In the genomic region with DNA sequence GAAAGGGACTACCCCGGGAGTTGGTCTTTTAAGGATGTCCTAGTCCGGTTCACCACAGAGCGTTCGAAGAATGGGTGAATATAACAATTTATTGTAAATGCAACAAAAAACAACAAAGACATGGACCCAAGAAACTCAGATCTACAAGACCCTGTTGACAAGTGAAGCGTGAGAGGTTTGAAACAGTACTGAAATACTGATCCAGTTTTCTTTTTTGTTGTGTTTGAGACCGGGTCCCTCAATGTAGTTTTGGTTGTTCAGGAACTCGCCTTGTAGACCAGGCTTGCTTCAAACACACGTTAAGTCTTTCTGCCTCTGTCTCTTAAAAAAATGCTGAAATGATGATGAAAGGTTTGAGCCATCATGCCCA, we compare ENCODE assay signal across 8 mouse cellular contexts. TPM values are rescaled to one million over a fixed set of nuclear protein-coding genes. Genes with fewer than 3 reads are reported as not detected.
DNase-seq lines count a peak whose midpoint lies in the region; ATAC-seq and TF ChIP-seq lines count a peak whose summit lies in the region.

No protein-coding gene starts in this region.

- peak overlapping the region; percentile 89 for H3K4me3 ChIP-seq in heart, embryonic 10.5 days
- H3K4me3 ChIP-seq in C2C12 (ENCODE audit: insufficient read depth, poor library complexity, severe bottlenecking): peak overlapping the region; percentile 71
- H3K4me3 ChIP-seq in forebrain, embryonic 12.5 days (replicated peaks): peak overlapping the region; percentile 70
- H3K4me3 ChIP-seq in liver, embryonic 14.5 days (ENCODE audit: insufficient read depth in 1 of 2, low read depth in 2 of 2, low read length in 2 of 2): peak overlapping the region; percentile 96 to 97

- peak overlapping the region; percentile 47 for H3ac ChIP-seq in C2C12 (ENCODE audit: control insufficient read depth, insufficient read length, low read depth)

- H3K27ac ChIP-seq in heart, embryonic 10.5 days: peak overlapping the region; percentile 95
- H3K27ac ChIP-seq in forebrain, embryonic 12.5 days: no peak overlapping the region
- H3K27ac ChIP-seq in liver, embryonic 14.5 days: peak overlapping the region; percentile 82

- H3K9me3 ChIP-seq in heart, embryonic 10.5 days: no peaks in the 10 kb centered on the region
- no peaks in the 10 kb centered on the region for H3K9me3 ChIP-seq in forebrain, embryonic 12.5 days
- H3K9me3 ChIP-seq in liver, embryonic 14.5 days (ENCODE audit: control insufficient read depth, low read length): no peaks in the 10 kb centered on the region

- H3K4me1 ChIP-seq in heart, embryonic 10.5 days: peaks cover 10% of the 10 kb centered on the region; the same call in 1 of the 2 replicates
- H3K4me1 ChIP-seq in forebrain, embryonic 12.5 days: peaks cover 17% of the 10 kb centered on the region
- peaks cover 8 to 14% of the 10 kb centered on the region in 2 experiments; a peak in 3 of 4 replicates for H3K4me1 ChIP-seq in liver, embryonic 14.5 days (replicated peaks; ENCODE audit: control insufficient read depth in 2 of 2, insufficient read depth in 2 of 2, low read length in 1 of 2)

- H3K27me3 ChIP-seq in heart, embryonic 10.5 days (ENCODE audit: insufficient read depth, poor library complexity, severe bottlenecking): no peaks in the 10 kb centered on the region
- H3K27me3 ChIP-seq in C2C12 (ENCODE audit: control insufficient read depth, insufficient read depth, insufficient read length): no peaks in the 10 kb centered on the region
- H3K27me3 ChIP-seq in forebrain, embryonic 12.5 days: no peaks in the 10 kb centered on the region
- H3K27me3 ChIP-seq in liver, embryonic 14.5 days (ENCODE audit: control insufficient read depth, insufficient read depth, low read length): no peaks in the 10 kb centered on the region

- 20% methylated on average over 8 of the region's 8 CpGs for WGBS in heart, embryonic 10.5 days
- WGBS in forebrain, embryonic 12.5 days: 29% methylated on average over 8 of the region's 8 CpGs
- 8% methylated on average over 8 of the region's 8 CpGs for WGBS in liver, embryonic 14.5 days (ENCODE audit: insufficient replicate concordance)

- no peak for TF ChIP-seq CTCF in C2C12 (IDR thresholded peaks at IDR 0.05; ENCODE audit: control insufficient read depth, insufficient read depth, insufficient read length)
- no peak for TF ChIP-seq CTCF in liver, embryonic 14.5 days (IDR thresholded peaks at IDR 0.05; ENCODE audit: low read depth)

- H3K79me2 ChIP-seq in C2C12 (ENCODE audit: control insufficient read depth, insufficient read depth): peaks cover 51% of the 10 kb centered on the region

- H3K4me2 ChIP-seq in forebrain, embryonic 12.5 days: peak overlapping the region; percentile 72
- peak overlapping the region; percentile 85 for H3K4me2 ChIP-seq in liver, embryonic 14.5 days (ENCODE audit: low read depth)

- TF ChIP-seq EP300 in liver, embryonic 14.5 days (IDR thresholded peaks at IDR 0.05; ENCODE audit: low read depth): no peak

- peaks cover 31% of the 10 kb centered on the region for H3K79me3 ChIP-seq in C2C12 (ENCODE audit: low read depth)

- no peak for DNase-seq in heart, embryonic 10.5 days (ENCODE audit: low spot score)
- no peak for DNase-seq in heart, adult 9 months (ENCODE audit: low spot score in 2 of 2)
- DNase-seq in liver, embryonic 14.5 days (ENCODE audit: low read depth in 3 of 3, low spot score in 3 of 3): peak in 1 of 3 experiments; percentile 29
- no peak for DNase-seq in frontal cortex, postnatal 25 days (ENCODE audit: low spot score in 2 of 2)
- DNase-seq in thymus, postnatal 36 days: no peak

- H3K9ac ChIP-seq in forebrain, embryonic 12.5 days: peak overlapping the region; percentile 82
- peak overlapping the region; percentile 94 for H3K9ac ChIP-seq in liver, embryonic 14.5 days (replicated peaks)

- ATAC-seq in forebrain, embryonic 12.5 days (ENCODE audit: low FRiP score): no peak
- no peak for ATAC-seq in liver, embryonic 14.5 days (ENCODE audit: insufficient read depth)
- ATAC-seq in activated CD4-positive, CD25-positive, alpha-beta regulatory T cell, adult 4 months: no peak

- H3K36me3 ChIP-seq in heart, embryonic 10.5 days: peaks cover 40% of the 10 kb centered on the region
- H3K36me3 ChIP-seq in C2C12 (ENCODE audit: control insufficient read depth, insufficient read depth): peaks cover 56% of the 10 kb centered on the region
- peaks cover 30% of the 10 kb centered on the region for H3K36me3 ChIP-seq in forebrain, embryonic 12.5 days (replicated peaks)
- H3K36me3 ChIP-seq in liver, embryonic 14.5 days (replicated peaks; ENCODE audit: control insufficient read depth, insufficient read depth, low read depth): peaks cover 33% of the 10 kb centered on the region

TF ChIP-seq in C2C12, 6 proteins besides CTCF, POLR2A, EP300 and RAD21:
- no peak for TF ChIP-seq FOSL1 (IDR thresholded peaks at IDR 0.05; ENCODE audit: insufficient read depth, low read length, poor library complexity, severe bottlenecking)
- no peak for TF ChIP-seq MYOG (IDR thresholded peaks at IDR 0.05; ENCODE audit: control insufficient read depth, extremely low read depth, insufficient read length)
- no peak for TF ChIP-seq CEBPB (IDR thresholded peaks at IDR 0.05; ENCODE audit: low read depth)
- no peak for TF ChIP-seq MYOD1 (IDR thresholded peaks at IDR 0.05; ENCODE audit: control insufficient read depth, insufficient read length, low read depth)
- no peak for TF ChIP-seq USF1 (IDR thresholded peaks at IDR 0.05; ENCODE audit: low read depth)
- no peak for TF ChIP-seq MAX (IDR thresholded peaks at IDR 0.05)

RNA-seq across cellular contexts. Expression of gene Rps13, which starts 0.7 kb away (rescaled TPM):
- 677 and 708 TPM in 2 replicates for polyA plus RNA-seq in heart, embryonic 10.5 days (2016; fragmentation: Nextera tagmentation; extraction: Ambion mirVana)
- 1,930 TPM for polyA plus RNA-seq in C2C12 (2012; fragmentation: generic; extraction: Trizol)
- 607 and 697 TPM in 2 replicates for polyA plus RNA-seq in forebrain, embryonic 12.5 days (2016; fragmentation: Nextera tagmentation; extraction: Ambion mirVana)
- polyA plus RNA-seq in liver, embryonic 14.5 days (2012; rRNA removed): 336 and 671 TPM in 2 replicates
- polyA plus RNA-seq in liver, embryonic 14.5 days (2014; fragmentation: Nextera tagmentation; extraction: Ambion mirVana): 554 and 561 TPM in 2 replicates
- 1,000 to 10,000 TPM in 1 of 2 experiments, 100 to 1,000 TPM in 1; 821 to 1,081 TPM for polyA plus RNA-seq in activated CD4-positive, CD25-positive, alpha-beta regulatory T cell, adult 4 months (2017; shearing (Covaris generic))

RNA-seq across cellular contexts. Expression of gene Plekha7, which starts 26.5 kb away (rescaled TPM):
- polyA plus RNA-seq in heart, embryonic 10.5 days (2016; fragmentation: Nextera tagmentation; extraction: Ambion mirVana): 49.0 and 76.0 TPM in 2 replicates
- polyA plus RNA-seq in C2C12 (2012; fragmentation: generic; extraction: Trizol): 0.25 TPM
- polyA plus RNA-seq in forebrain, embryonic 12.5 days (2016; fragmentation: Nextera tagmentation; extraction: Ambion mirVana): 18.6 and 20.8 TPM in 2 replicates
- polyA plus RNA-seq in liver, embryonic 14.5 days (2012; rRNA removed): 2.0 and 2.1 TPM in 2 replicates
- 1.3 and 1.5 TPM in 2 replicates for polyA plus RNA-seq in liver, embryonic 14.5 days (2014; fragmentation: Nextera tagmentation; extraction: Ambion mirVana)
- polyA plus RNA-seq in activated CD4-positive, CD25-positive, alpha-beta regulatory T cell, adult 4 months (2017; shearing (Covaris generic)): 10 to 100 TPM in 1 of 2 experiments, 1 to 10 TPM in 1; 4.3 to 11.3 TPM
